Mouse (Mus musculus) intestine, embryonic 16.5 days (tissue): Measurements from ENCODE around the gene Zzz3. TPM values are rescaled to one million over a fixed set of nuclear protein-coding genes. Genes with fewer than 3 reads are reported as not detected.

Experiments
- polyA plus RNA-seq: library from polyadenylated mRNA; unstranded; fragments of >200 nt; fragmentation: Nextera tagmentation; extraction: Ambion mirVana; gene quantifications from 2 replicates; pipeline ENCODE4 v1.2.1, GENCODE M21; 2015

The Zzz3 gene
- polyA plus RNA-seq, 1 experiment from 2014 or later: 30.7 TPM

Other genes with a start within 250 kb of the Zzz3 start
- gene Gipc2, start 229.2 kb upstream of the Zzz3 start, polyA plus RNA-seq: 244 TPM in 2 replicates
- 21.7 and 23.2 TPM in 2 replicates for gene Dnajb4, start 185.2 kb upstream of the Zzz3 start, polyA plus RNA-seq
- 143 and 157 TPM in 2 replicates for gene Fubp1, start 185.1 kb upstream of the Zzz3 start, polyA plus RNA-seq
- gene Nexn, start 129.1 kb upstream of the Zzz3 start, polyA plus RNA-seq: 21.6 and 21.7 TPM in 2 replicates
- 13.5 and 13.9 TPM in 2 replicates for gene Miga1, start 55.1 kb upstream of the Zzz3 start, polyA plus RNA-seq
- 46.0 and 49.3 TPM in 2 replicates for gene Usp33, start 49.0 kb upstream of the Zzz3 start, polyA plus RNA-seq